27 mouse cellular contexts compared by ENCODE assay signal in the genomic region with DNA sequence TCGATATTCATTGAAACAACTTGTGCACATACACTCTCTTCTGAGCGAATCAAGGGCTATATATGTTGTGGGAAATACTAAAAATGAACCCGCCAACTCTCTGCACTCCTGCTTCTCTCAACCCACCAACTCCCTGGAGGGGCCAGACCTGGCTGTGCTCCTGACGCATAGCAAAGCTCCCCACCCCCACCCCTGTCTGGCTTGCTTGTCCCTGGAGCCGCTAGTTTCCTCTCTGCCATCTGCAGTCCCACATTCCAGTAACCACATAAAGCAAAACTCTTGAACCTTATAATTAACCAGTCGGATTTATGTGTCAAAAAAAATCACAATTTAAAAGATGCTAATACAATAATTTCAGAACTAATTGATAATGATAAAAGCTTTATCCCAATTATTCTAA.
DNase-seq lines count a peak whose midpoint lies in the region; ATAC-seq and TF ChIP-seq lines count a peak whose summit lies in the region.
"Had no signal": no experiment of that assay in that cellular context is flagged by ENCODE, and none has a peak within 500 bp of the region (broad histone marks: within the 10 kb centered on the region; RNA-seq: fewer than 3 reads in every experiment).

No protein-coding gene starts in this region.

- no peak overlapping the region for H3K4me3 ChIP-seq in embryonic facial prominence, embryonic 14.5 days (ENCODE audit: low read depth, low read length)
- H3K4me3 ChIP-seq in limb, embryonic 11.5 days (ENCODE audit: low read depth, low read length), result no peak overlapping the region
- no peak overlapping the region for H3K4me3 ChIP-seq in cerebellum, adult 2 months (replicated peaks; ENCODE audit: insufficient read depth, low read depth, low read length)
- H3K4me3 ChIP-seq: embryonic facial prominence, embryonic 13.5 days; forebrain, embryonic 10.5 days; forebrain, embryonic 13.5 days; heart, embryonic 12.5 days; heart, embryonic 15.5 days; hindbrain, embryonic 12.5 days; hindbrain, embryonic 15.5 days had no signal

- peaks cover 11% of the 10 kb centered on the region for H3K4me1 ChIP-seq in embryonic facial prominence, embryonic 14.5 days (ENCODE audit: control insufficient read depth, insufficient read depth, low read length)
- peaks cover 6% of the 10 kb centered on the region for H3K4me1 ChIP-seq in limb, embryonic 11.5 days (ENCODE audit: control insufficient read depth, insufficient read depth, low read length)
- H3K4me1 ChIP-seq in cerebellum, adult 2 months (ENCODE audit: control insufficient read depth, insufficient read depth, low read length), result peaks cover 13% of the 10 kb centered on the region

- H3K27ac ChIP-seq in embryonic facial prominence, embryonic 14.5 days (replicated peaks; ENCODE audit: low read depth, low read length), result no peak overlapping the region
- no peak overlapping the region for H3K27ac ChIP-seq in limb, embryonic 11.5 days (replicated peaks; ENCODE audit: low read depth, low read length)
- no peak overlapping the region for H3K27ac ChIP-seq in cerebellum, adult 2 months (ENCODE audit: insufficient read depth, low read length)
- H3K27ac ChIP-seq: embryonic facial prominence, embryonic 13.5 days; forebrain, embryonic 10.5 days; forebrain, embryonic 13.5 days; heart, embryonic 15.5 days; hindbrain, embryonic 12.5 days; hindbrain, embryonic 15.5 days had no signal

- no peaks in the 10 kb centered on the region for H3K36me3 ChIP-seq in embryonic facial prominence, embryonic 14.5 days (ENCODE audit: control insufficient read depth, insufficient read depth, low read length)
- no peaks in the 10 kb centered on the region for H3K36me3 ChIP-seq in limb, embryonic 11.5 days (ENCODE audit: control insufficient read depth, insufficient read depth, low read length)
- H3K36me3 ChIP-seq: embryonic facial prominence, embryonic 13.5 days; forebrain, embryonic 10.5 days; heart, embryonic 12.5 days; heart, embryonic 15.5 days; hindbrain, embryonic 12.5 days; hindbrain, embryonic 15.5 days had no signal

- 0 out of 2 replicates have a peak, but pooled peaks have one; percentile 31 for ATAC-seq in embryonic facial prominence, embryonic 14.5 days (ENCODE audit: low read depth)
- no peak for ATAC-seq in limb, embryonic 11.5 days (ENCODE audit: insufficient number of reproducible peaks, low FRiP score, low TSS enrichment, low read depth)
- ATAC-seq: forebrain, embryonic 13.5 days; forebrain, embryonic 16.5 days; intestine, postnatal 0 days; Patski had no signal

- no peak overlapping the region for H3K9ac ChIP-seq in embryonic facial prominence, embryonic 14.5 days (ENCODE audit: low read depth, low read length)
- no peak overlapping the region for H3K9ac ChIP-seq in limb, embryonic 11.5 days (ENCODE audit: low read length)
- H3K9ac ChIP-seq: embryonic facial prominence, embryonic 13.5 days; forebrain, embryonic 13.5 days; heart, embryonic 12.5 days; heart, embryonic 15.5 days; hindbrain, embryonic 12.5 days; hindbrain, embryonic 15.5 days had no signal

- TF ChIP-seq CTCF in brain, embryonic 14.5 days (IDR thresholded peaks at IDR 0.05; ENCODE audit: borderline replicate concordance, extremely low read depth, insufficient read depth, insufficient read length), result no peak
- TF ChIP-seq CTCF in cerebellum, adult 2 months (IDR thresholded peaks at IDR 0.05; ENCODE audit: borderline replicate concordance, insufficient read depth, low read depth, low read length), result no peak

- H3K9me3 ChIP-seq in embryonic facial prominence, embryonic 14.5 days (ENCODE audit: control insufficient read depth, low read length), result no peaks in the 10 kb centered on the region
- no peaks in the 10 kb centered on the region for H3K9me3 ChIP-seq in limb, embryonic 11.5 days (ENCODE audit: control insufficient read depth, low read length)
- H3K9me3 ChIP-seq: embryonic facial prominence, embryonic 13.5 days; forebrain, embryonic 10.5 days; forebrain, embryonic 13.5 days; heart, embryonic 12.5 days; heart, embryonic 15.5 days; hindbrain, embryonic 12.5 days; hindbrain, embryonic 15.5 days had no signal

- no peak overlapping the region for H3K4me2 ChIP-seq in embryonic facial prominence, embryonic 14.5 days (ENCODE audit: low read depth, low read length)
- H3K4me2 ChIP-seq in limb, embryonic 11.5 days (ENCODE audit: low read depth, severe bottlenecking), result no peak overlapping the region
- H3K4me2 ChIP-seq: embryonic facial prominence, embryonic 13.5 days; forebrain, embryonic 13.5 days; heart, embryonic 12.5 days; heart, embryonic 15.5 days; hindbrain, embryonic 12.5 days; hindbrain, embryonic 15.5 days had no signal

- DNase-seq in embryo, embryonic 11 days, result peak; percentile 36
- no peak for DNase-seq in embryo, embryonic 10 days (ENCODE audit: low spot score)
- DNase-seq in brain, embryonic 14.5 days (ENCODE audit: low read depth), result peak; percentile 38
- DNase-seq in embryonic facial prominence, embryonic 14.5 days (ENCODE audit: low spot score), result peak; percentile 50
- DNase-seq in limb, embryonic 11.5 days (ENCODE audit: low spot score), result peak; percentile 34
- DNase-seq in yolk sac, embryonic 10.5 days (ENCODE audit: low spot score), result no peak
- no peak for DNase-seq in cerebellum, adult 9-10 months
- no peak for DNase-seq in cerebellum, adult 2 months
- DNase-seq: adrenal gland, postnatal 10 days; adrenal gland, postnatal 36 days; cerebellum, adult 11-12 months; cerebellum, adult 9-11 months; cerebellum, postnatal 25 days; gastrocnemius, postnatal 25 days; heart, adult 18-20 months; heart, postnatal 10 days; heart, postnatal 4 days had no signal

- no peaks in the 10 kb centered on the region for H3K27me3 ChIP-seq in embryonic facial prominence, embryonic 14.5 days (replicated peaks; ENCODE audit: control insufficient read depth, insufficient read depth, low read length)
- no peaks in the 10 kb centered on the region for H3K27me3 ChIP-seq in limb, embryonic 11.5 days (ENCODE audit: control insufficient read depth, insufficient read depth, low read length)
- no peaks in the 10 kb centered on the region for H3K27me3 ChIP-seq in cerebellum, adult 2 months (ENCODE audit: control insufficient read depth, insufficient read depth, low read length)
- H3K27me3 ChIP-seq: embryonic facial prominence, embryonic 13.5 days; forebrain, embryonic 13.5 days; heart, embryonic 12.5 days; heart, embryonic 15.5 days; hindbrain, embryonic 12.5 days; hindbrain, embryonic 15.5 days; Patski had no signal

- no peak for TF ChIP-seq POLR2A in brain, embryonic 14.5 days (IDR thresholded peaks at IDR 0.05; ENCODE audit: borderline replicate concordance, extremely low read depth, insufficient read depth, insufficient read length, poor library complexity, severe bottlenecking)
- TF ChIP-seq POLR2A in cerebellum, adult 2 months (IDR thresholded peaks at IDR 0.05; ENCODE audit: borderline replicate concordance, insufficient read depth, low read length), result no peak

- WGBS in embryonic facial prominence, embryonic 14.5 days, result 32% methylated on average over 6 of the region's 6 CpGs
- 50% methylated on average over 6 of the region's 6 CpGs for WGBS in limb, embryonic 11.5 days
- WGBS in cerebellum, adult 2 months, result 80% methylated on average over 6 of the region's 6 CpGs

Comparison
In these comparisons a context has a peak if more than half of its experiments do, and no peak if none do; other contexts are left out.
1. DNase-seq: peak in embryo, embryonic 11 days (single experiment), brain, embryonic 14.5 days (single experiment), embryonic facial prominence, embryonic 14.5 days (single experiment) and limb, embryonic 11.5 days (single experiment); none in embryo, embryonic 10 days (single experiment), yolk sac, embryonic 10.5 days (single experiment), cerebellum, adult 9-10 months (single experiment) and cerebellum, adult 2 months (0 of 2).